In genomic region chr15:99725341-99726155, GRCm38 (mm10) we compare ENCODE assay signal across 8 mouse cellular contexts. TPM values are rescaled to one million over a fixed set of nuclear protein-coding genes. Genes with fewer than 3 reads are reported as not detected.
DNase-seq lines count a peak whose midpoint lies in the region; ATAC-seq and TF ChIP-seq lines count a peak whose summit lies in the region.

TSS of gene Cox14 (plus strand) at chr15:99725618.

- under 1% methylated on average over 66 of the region's 68 CpGs for WGBS in hindbrain, postnatal 0 days

- H3K27me3 ChIP-seq in hindbrain, postnatal 0 days (ENCODE audit: insufficient read depth, low read length) = no peaks in the 10 kb centered on the region

- peak within 1 kb of the TSS; percentile 98 for H3K4me3 ChIP-seq in gastrocnemius, adult 2 months
- peak within 1 kb of the TSS; percentile 67 for H3K4me3 ChIP-seq in hindbrain, postnatal 0 days (ENCODE audit: low read length)
- H3K4me3 ChIP-seq in left cerebral cortex, adult 2 months = peak within 1 kb of the TSS; percentile 74

- ATAC-seq in common myeloid progenitor, adult 5-6 weeks (replicated peaks; ENCODE audit: low read depth, poor library complexity, severe bottlenecking) = peak; percentile 87
- peak; percentile 96 for ATAC-seq in hindbrain, postnatal 0 days
- peak; percentile 87 for ATAC-seq in megakaryocyte, adult 5-6 weeks (ENCODE audit: poor library complexity, severe bottlenecking)

- TF ChIP-seq CTCF in gastrocnemius, adult 2 months (IDR thresholded peaks at IDR 0.05) = peak; percentile 88
- peak; percentile 97 for TF ChIP-seq CTCF in hindbrain, postnatal 0 days (IDR thresholded peaks at IDR 0.05; ENCODE audit: low read depth)
- TF ChIP-seq CTCF in left cerebral cortex, adult 2 months (IDR thresholded peaks at IDR 0.05) = peak; percentile 88

- intact Hi-C loops in gastrocnemius, adult 2 months (cut with DNase I) = loop anchor here (5.0 kb wide), 1 partner anchor 177 kb away; no protein-coding TSS in a partner anchor
- intact Hi-C loops in left cerebral cortex, adult 2 months (cut with DNase I) = loop anchor here (1.0 to 2.0 kb wide), 2 partner anchors 21 to 47 kb away; partner anchors contain the start of genes Cers5 and Gm17349

- H3K27ac ChIP-seq in gastrocnemius, adult 2 months = peak within 1 kb of the TSS; percentile 96
- H3K27ac ChIP-seq in hindbrain, postnatal 0 days = peak within 1 kb of the TSS; percentile 91
- H3K27ac ChIP-seq in left cerebral cortex, adult 2 months = peak within 1 kb of the TSS; percentile 94

- peak within 1 kb of the TSS; percentile 77 for H3K4me2 ChIP-seq in hindbrain, postnatal 0 days (ENCODE audit: low read depth, low read length)

- DNase-seq in ZHBTc4 (ENCODE audit: low read depth, low spot score) = peak; percentile 99
- DNase-seq in gastrocnemius, adult 2 months = peak; percentile 94
- peak; percentile 99 for DNase-seq in hindbrain, postnatal 0 days (ENCODE audit: low spot score)
- peak; percentile 93 to 94 for DNase-seq in left cerebral cortex, adult 2 months (ENCODE audit: extremely low spot score in 1 of 2, low spot score in 2 of 2)
- DNase-seq in right cerebral cortex, adult 2 months (ENCODE audit: low spot score in 2 of 2) = peak; percentile 94 to 95
- peak; percentile 92 for DNase-seq in urinary bladder, postnatal 14 days (ENCODE audit: low spot score)

- H3K9me3 ChIP-seq in hindbrain, postnatal 0 days (ENCODE audit: low read length) = no peaks in the 10 kb centered on the region

- no peaks in the 10 kb centered on the region for H3K36me3 ChIP-seq in hindbrain, postnatal 0 days (ENCODE audit: insufficient read depth, low read length)

- peaks cover 25% of the 10 kb centered on the region for H3K4me1 ChIP-seq in hindbrain, postnatal 0 days (ENCODE audit: insufficient read depth, low read length)

- peak within 1 kb of the TSS; percentile 87 for H3K9ac ChIP-seq in hindbrain, postnatal 0 days (replicated peaks; ENCODE audit: low read length)

RNA-seq across cellular contexts. Expression of gene Cox14, which starts in this region (rescaled TPM):
- total RNA-seq in common myeloid progenitor, adult 5-6 weeks (2017) = 31.2 and 49.0 TPM in 2 replicates
- 100 to 1,000 TPM; 145 to 166 TPM for total RNA-seq in gastrocnemius, adult 2 months (2021)
- total RNA-seq in hindbrain, postnatal 0 days (2014; rRNA removed) = 61.2 and 101 TPM in 2 replicates
- polyA plus RNA-seq in hindbrain, postnatal 0 days (2015; fragmentation: Nextera tagmentation; extraction: Ambion mirVana) = 201 and 202 TPM in 2 replicates
- total RNA-seq in left cerebral cortex, adult 2 months (2021) = 100 to 1,000 TPM; 113 to 123 TPM
- total RNA-seq in megakaryocyte, adult 5-6 weeks (2015) = 67.3 and 78.1 TPM in 2 replicates
- total RNA-seq in megakaryocyte, adult 5-6 weeks (2017) = 15.4 and 25.6 TPM in 2 replicates

Comparison
In these comparisons a context has a peak if more than half of its experiments do, and no peak if none do; other contexts are left out.
1. Peak in every context shown above with its lines: DNase-seq, ATAC-seq, H3K4me3 ChIP-seq and H3K27ac ChIP-seq.